ENCODE assay signal across 24 mouse cellular contexts in the genomic region with DNA sequence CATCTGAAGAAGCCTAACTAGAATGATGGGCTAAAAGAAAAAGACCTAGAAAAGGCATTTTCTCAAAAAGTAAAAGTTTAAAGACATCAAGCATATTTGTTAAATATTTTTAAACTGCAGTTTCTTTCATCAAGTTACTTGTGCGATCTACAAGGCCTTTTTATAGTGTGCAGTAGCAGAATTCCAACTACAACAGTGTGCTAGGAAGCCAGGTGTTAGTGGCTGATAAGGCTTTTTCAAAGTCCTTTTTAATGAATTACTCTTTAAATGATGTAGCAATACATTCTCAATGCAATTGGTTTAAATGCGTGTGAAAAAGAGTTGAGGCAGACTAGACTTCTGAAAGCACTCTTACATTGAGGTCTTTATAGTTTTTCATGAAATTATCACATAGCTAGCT. TPM values are rescaled to one million over a fixed set of nuclear protein-coding genes. Genes with fewer than 3 reads are reported as not detected.
DNase-seq lines count a peak whose midpoint lies in the region; ATAC-seq and TF ChIP-seq lines count a peak whose summit lies in the region.
"Had no signal": no experiment of that assay in that cellular context is flagged by ENCODE, and none has a peak within 500 bp of the region (broad histone marks: within the 10 kb centered on the region; RNA-seq: fewer than 3 reads in every experiment).

No protein-coding gene starts in this region.

- WGBS in intestine, embryonic 15.5 days: 74% methylated on average over 2 of the region's 2 CpGs
- 41% methylated on average over 2 of the region's 2 CpGs for WGBS in intestine, postnatal 0 days
- 62% methylated on average over 2 of the region's 2 CpGs for WGBS in intestine, embryonic 16.5 days

- ATAC-seq in intestine, embryonic 15.5 days: peak; percentile 55; the same call in 1 of the 2 replicates
- ATAC-seq in intestine, postnatal 0 days: no peak; the same call in 1 of the 2 replicates
- peak; percentile 68 for ATAC-seq in intestine, embryonic 16.5 days
- ATAC-seq in megakaryocyte-erythroid progenitor cell, adult 5-6 weeks (replicated peaks; ENCODE audit: low FRiP score, low TSS enrichment, poor library complexity, severe bottlenecking): peak; percentile 65
- ATAC-seq: activated CD4-positive, CD25-positive, alpha-beta regulatory T cell, adult 4 months; CD4-positive, CD25-positive, alpha-beta regulatory T cell, adult 4 months; Patski had no signal

- H3K9me3 ChIP-seq in intestine, embryonic 15.5 days: no peaks in the 10 kb centered on the region
- no peaks in the 10 kb centered on the region for H3K9me3 ChIP-seq in intestine, postnatal 0 days (ENCODE audit: control insufficient read depth)
- no peaks in the 10 kb centered on the region for H3K9me3 ChIP-seq in MEL (replicated peaks; ENCODE audit: insufficient read depth, low read length)
- no peaks in the 10 kb centered on the region for H3K9me3 ChIP-seq in intestine, embryonic 16.5 days (ENCODE audit: control insufficient read depth, low read length)
- H3K9me3 ChIP-seq: G1E had no signal

- H3K9ac ChIP-seq in intestine, embryonic 15.5 days: no peak overlapping the region
- H3K9ac ChIP-seq in intestine, postnatal 0 days (ENCODE audit: low read depth, low read length): no peak overlapping the region
- H3K9ac ChIP-seq in MEL (ENCODE audit: control insufficient read depth, low read depth, low read length, poor library complexity, severe bottlenecking): no peak overlapping the region
- no peak overlapping the region for H3K9ac ChIP-seq in intestine, embryonic 16.5 days (ENCODE audit: low read depth, low read length)

- H3K4me3 ChIP-seq in intestine, embryonic 15.5 days (replicated peaks): no peak overlapping the region
- no peak overlapping the region for H3K4me3 ChIP-seq in intestine, postnatal 0 days (ENCODE audit: low read depth, low read length)
- H3K4me3 ChIP-seq in MEL (ENCODE audit: control insufficient read depth in 1 of 2, insufficient read depth in 1 of 2, low read depth in 2 of 2, low read length in 2 of 2): no peak overlapping the region
- no peak overlapping the region for H3K4me3 ChIP-seq in intestine, embryonic 16.5 days (ENCODE audit: low read length)

- H3K36me3 ChIP-seq in intestine, embryonic 15.5 days: no peaks in the 10 kb centered on the region
- H3K36me3 ChIP-seq in intestine, postnatal 0 days (ENCODE audit: control insufficient read depth, insufficient read depth): no peaks in the 10 kb centered on the region
- H3K36me3 ChIP-seq in MEL (ENCODE audit: control insufficient read depth in 1 of 2, insufficient read depth in 2 of 2, low read length in 2 of 2): no peaks in the 10 kb centered on the region
- H3K36me3 ChIP-seq in intestine, embryonic 16.5 days (ENCODE audit: control insufficient read depth, insufficient read depth, low read length): no peaks in the 10 kb centered on the region
- H3K36me3 ChIP-seq: G1E had no signal

- TF ChIP-seq CTCF in intestine, postnatal 0 days (IDR thresholded peaks at IDR 0.05; ENCODE audit: low read depth): no peak
- no peak for TF ChIP-seq CTCF in MEL (IDR thresholded peaks at IDR 0.05 in 2 of 3, conservative IDR thresholded peaks at IDR 0.05 in 1 of 3; ENCODE audit: control insufficient read depth in 1 of 3, insufficient read depth in 1 of 3, low read depth in 2 of 3, low read length in 3 of 3, poor library complexity in 1 of 3, severe bottlenecking in 1 of 3)

- peak; percentile 19 for DNase-seq in MEL (ENCODE audit: low read depth, low spot score)
- no peak for DNase-seq in ovary, postnatal 10 days (ENCODE audit: low spot score)
- DNase-seq in B cell, adult 2 months: no peak
- no peak for DNase-seq in kidney, postnatal 36 days
- DNase-seq: adrenal gland, adult 2 months; adrenal gland, adult 8-10 months; adrenal gland, postnatal 10 days; adrenal gland, postnatal 14 days; adrenal gland, postnatal 25 days; adrenal gland, postnatal 36 days; cerebellum, adult 11 months; cerebellum, adult 11-12 months; cerebellum, adult 18-20 months; cerebellum, adult 2 months had no signal

- H3K4me1 ChIP-seq in intestine, embryonic 15.5 days (replicated peaks): no peaks in the 10 kb centered on the region
- H3K4me1 ChIP-seq in intestine, postnatal 0 days (replicated peaks; ENCODE audit: control insufficient read depth, insufficient read depth, low read length): no peaks in the 10 kb centered on the region
- H3K4me1 ChIP-seq in MEL (ENCODE audit: control insufficient read depth in 1 of 2, insufficient read depth in 2 of 2, low read length in 2 of 2): peaks cover 2 to 3% of the 10 kb centered on the region in 2 experiments; a peak in 1 of 4 replicates
- no peaks in the 10 kb centered on the region for H3K4me1 ChIP-seq in intestine, embryonic 16.5 days (ENCODE audit: control insufficient read depth, insufficient read depth, low read length)

- H3K27ac ChIP-seq in intestine, embryonic 15.5 days: no peak overlapping the region
- no peak overlapping the region for H3K27ac ChIP-seq in intestine, postnatal 0 days (ENCODE audit: low read depth, low read length)
- no peak overlapping the region for H3K27ac ChIP-seq in MEL (ENCODE audit: control insufficient read depth, low read depth, low read length)
- H3K27ac ChIP-seq in intestine, embryonic 16.5 days (ENCODE audit: low read length): no peak overlapping the region

- no peaks in the 10 kb centered on the region for H3K27me3 ChIP-seq in intestine, embryonic 15.5 days (replicated peaks)
- no peaks in the 10 kb centered on the region for H3K27me3 ChIP-seq in intestine, postnatal 0 days (replicated peaks; ENCODE audit: control insufficient read depth, insufficient read depth, low read length)
- H3K27me3 ChIP-seq in MEL (ENCODE audit: control insufficient read depth in 1 of 2, insufficient read depth in 2 of 2, low read length in 2 of 2): no peaks in the 10 kb centered on the region
- no peaks in the 10 kb centered on the region for H3K27me3 ChIP-seq in intestine, embryonic 16.5 days (replicated peaks; ENCODE audit: control insufficient read depth, insufficient read depth, low read length)
- H3K27me3 ChIP-seq: CH12.LX, Patski had no signal

- TF ChIP-seq POLR2A in MEL (IDR thresholded peaks at IDR 0.05; ENCODE audit: control insufficient read depth in 1 of 2, insufficient read depth in 1 of 2, low read depth in 1 of 2, low read length in 2 of 2, poor library complexity in 1 of 2): no peak

- peak in 1 of 2 experiments; percentile 18; a peak in 1 of 4 replicates for TF ChIP-seq EP300 in MEL (IDR thresholded peaks at IDR 0.05; ENCODE audit: low read depth in 1 of 2, low read length in 2 of 2)

- no peaks in the 10 kb centered on the region for H3K79me2 ChIP-seq in MEL (ENCODE audit: control insufficient read depth, insufficient read depth, low read length, poor library complexity)

- TF ChIP-seq RAD21 in MEL (IDR thresholded peaks at IDR 0.05; ENCODE audit: low read depth, low read length): no peak

- no peak overlapping the region for H3K4me2 ChIP-seq in intestine, embryonic 15.5 days (replicated peaks)
- no peak overlapping the region for H3K4me2 ChIP-seq in intestine, postnatal 0 days (replicated peaks; ENCODE audit: low read depth)
- no peak overlapping the region for H3K4me2 ChIP-seq in intestine, embryonic 16.5 days (ENCODE audit: low read depth, low read length)

TF ChIP-seq in MEL, 35 proteins besides CTCF, POLR2A, EP300 and RAD21:
- TF ChIP-seq MEF2A (IDR thresholded peaks at IDR 0.05; ENCODE audit: extremely low read depth, insufficient replicate concordance, low read depth, low read length, poor library complexity, severe bottlenecking) (no peak), POLR2AphosphoS5 (IDR thresholded peaks at IDR 0.05; ENCODE audit: borderline replicate concordance, low read depth, low read length) (no peak), TAL1 (IDR thresholded peaks at IDR 0.05; ENCODE audit: low read length) (no peak), JUND (IDR thresholded peaks at IDR 0.05; ENCODE audit: low read depth, low read length) (no peak), GABPA (IDR thresholded peaks at IDR 0.05; ENCODE audit: low read depth, low read length) (no peak), TBP (IDR thresholded peaks at IDR 0.05; ENCODE audit: low read depth, low read length) (no peak), ZKSCAN1 (IDR thresholded peaks at IDR 0.05; ENCODE audit: low read depth, low read length) (no peak), ZNF384 (IDR thresholded peaks at IDR 0.05; ENCODE audit: low read depth, low read length) (no peak), ZMIZ1 (IDR thresholded peaks at IDR 0.05; ENCODE audit: low read depth, low read length) (no peak), TCF12 (IDR thresholded peaks at IDR 0.05; ENCODE audit: low read depth, low read length) (no peak)
TF ChIP-seq in MEL: peak in this region for 0.

RNA-seq across cellular contexts. Expression of gene Pgr, which starts 42.2 kb away (rescaled TPM):
- polyA plus RNA-seq in intestine, embryonic 15.5 days (2015; fragmentation: Nextera tagmentation; extraction: Ambion mirVana): 0.18 and 0.19 TPM in 2 replicates
- 0.21 and 0.26 TPM in 2 replicates for polyA plus RNA-seq in intestine, postnatal 0 days (2015; fragmentation: Nextera tagmentation; extraction: Ambion mirVana)
- total RNA-seq in MEL (2012; rRNA removed): 0.04 TPM in 1 of 2 replicates, not detected in the other
- not detected for polyA plus RNA-seq in MEL (2012; ENCODE audit: insufficient read depth in 1 of 2, insufficient read length in 2 of 2, low read depth in 1 of 2, low replicate concordance in 2 of 2, missing spikeins in 1 of 2)
- 0.07 and 0.11 TPM in 2 replicates for polyA plus RNA-seq in intestine, embryonic 16.5 days (2015; fragmentation: Nextera tagmentation; extraction: Ambion mirVana)
- total RNA-seq in megakaryocyte-erythroid progenitor cell, adult 5-6 weeks (2014; fragmentation: Nextera tagmentation): not detected in 2 replicates
- not detected in 2 replicates for total RNA-seq in megakaryocyte-erythroid progenitor cell, adult 5-6 weeks (2017)
- total RNA-seq: CH12.LX had no signal
- polyA plus RNA-seq: C2C12; CD4-positive, CD25-positive, alpha-beta regulatory T cell, adult 4 months; G1E; Patski had no signal
